Mouse (Mus musculus): ENCODE measurements around the gene Wrap53. TPM values are rescaled to one million over a fixed set of nuclear protein-coding genes. Genes with fewer than 3 reads are reported as not detected.

Gene Wrap53
- polyA plus RNA-seq, 1 experiment from 2014 or later = 17.9 TPM

DNA sequence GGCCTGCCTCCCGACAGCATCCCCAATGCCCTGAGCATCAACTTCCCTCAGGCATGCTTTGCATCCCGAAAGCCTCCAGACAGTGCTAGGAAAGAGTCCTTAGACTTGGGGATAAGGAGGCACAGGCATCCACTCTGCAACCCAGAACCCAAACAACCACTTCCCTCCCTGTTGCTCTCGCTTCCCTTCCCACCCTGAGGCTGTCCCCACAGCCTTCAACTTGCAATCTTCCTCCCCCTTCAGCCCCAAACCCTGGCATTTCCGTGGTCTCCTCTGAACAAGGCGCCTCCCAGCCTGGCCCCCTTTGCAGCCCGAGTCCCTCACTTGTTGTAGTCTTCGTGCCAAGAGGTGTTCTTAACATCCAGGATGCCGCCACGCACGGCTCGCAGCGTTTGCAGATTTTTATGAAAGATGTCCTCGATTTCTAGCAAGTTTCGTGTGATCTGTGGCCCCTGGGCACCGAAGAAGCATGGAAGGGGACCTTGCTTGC is 63.9 kb downstream of the Wrap53 start:
- no peak overlapping the region for H3K27ac ChIP-seq
- no peak overlapping the region for H3K4me2 ChIP-seq (ENCODE audit: low read length)
- no peaks in the 10 kb centered on the region for H3K4me1 ChIP-seq (replicated peaks; ENCODE audit: insufficient read depth, low read length)
- ATAC-seq (replicated peaks; ENCODE audit: low FRiP score, low read depth) (no peak), DNase-seq (ENCODE audit: low spot score) (no peak)
- H3K9ac ChIP-seq (ENCODE audit: low read depth, low read length) = no peak overlapping the region
- no peaks in the 10 kb centered on the region for H3K36me3 ChIP-seq (ENCODE audit: insufficient read depth, low read length)
- no peak for TF ChIP-seq CTCF (IDR thresholded peaks at IDR 0.05; ENCODE audit: low read depth)
- no peak overlapping the region for H3K4me3 ChIP-seq (replicated peaks; ENCODE audit: low read depth, low read length)
- 59% methylated on average over 15 of the region's 15 CpGs for WGBS
- no peaks in the 10 kb centered on the region for H3K9me3 ChIP-seq (replicated peaks; ENCODE audit: low read length)
- H3K27me3 ChIP-seq (ENCODE audit: insufficient read depth, low read length) = no peaks in the 10 kb centered on the region

DNA sequence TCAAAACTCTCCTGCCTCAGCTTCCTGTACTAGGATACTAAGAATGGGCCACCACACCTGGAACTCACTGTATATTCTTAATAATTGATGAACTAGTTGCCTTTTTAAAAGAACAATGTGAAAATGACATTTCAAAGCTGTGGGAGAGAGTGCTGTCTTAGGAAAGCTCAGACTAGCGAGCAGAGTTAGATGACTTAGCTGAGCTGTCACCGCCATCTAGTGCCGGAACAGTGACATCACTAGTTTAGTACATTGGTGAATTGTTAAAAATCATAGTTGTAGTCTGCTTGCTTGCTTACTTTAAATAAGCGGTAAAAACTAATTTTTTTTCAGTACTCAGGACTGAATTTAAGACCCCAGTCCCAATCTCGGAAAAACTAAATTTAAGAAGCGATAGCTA is 66.2 kb downstream of the Wrap53 start:
- Histone ChIP-seq H3K4me3 (replicated peaks; ENCODE audit: low read depth, low read length) (no peak overlapping the region), H3K27me3 (ENCODE audit: insufficient read depth, low read length) (no peaks in the 10 kb centered on the region), H3K9ac (ENCODE audit: low read depth, low read length) (no peak overlapping the region), H3K9me3 (replicated peaks; ENCODE audit: low read length) (no peaks in the 10 kb centered on the region), H3K4me2 (ENCODE audit: low read length) (no peak overlapping the region), H3K4me1 (replicated peaks; ENCODE audit: insufficient read depth, low read length) (no peaks in the 10 kb centered on the region), H3K36me3 (ENCODE audit: insufficient read depth, low read length) (no peaks in the 10 kb centered on the region), H3K27ac (no peak overlapping the region)
- ATAC-seq (replicated peaks; ENCODE audit: low FRiP score, low read depth) (no peak), DNase-seq (ENCODE audit: low spot score) (peak; percentile 94)
- TF ChIP-seq CTCF (IDR thresholded peaks at IDR 0.05; ENCODE audit: low read depth) = peak; percentile 87
- WGBS = 7% methylated on average over 6 of the region's 6 CpGs

Other genes with a start within 250 kb of the Wrap53 start
- 15.6 and 18.3 TPM in 2 replicates for gene Rnf227, start 239.8 kb downstream of the Wrap53 start, polyA plus RNA-seq (2015; fragmentation: Nextera tagmentation; extraction: Ambion mirVana)
- gene Chd3, start 210.8 kb downstream of the Wrap53 start, polyA plus RNA-seq (2015; fragmentation: Nextera tagmentation; extraction: Ambion mirVana) = 38.0 and 42.3 TPM in 2 replicates
- 183 and 198 TPM in 2 replicates for gene Naa38, start 184.8 kb downstream of the Wrap53 start, polyA plus RNA-seq (2015; fragmentation: Nextera tagmentation; extraction: Ambion mirVana)
- gene Cyb5d1, start 184.6 kb downstream of the Wrap53 start, polyA plus RNA-seq (2015; fragmentation: Nextera tagmentation; extraction: Ambion mirVana) = 16.6 and 19.8 TPM in 2 replicates
- 55.5 and 61.3 TPM in 2 replicates for gene Tmem88, start 182.0 kb downstream of the Wrap53 start, polyA plus RNA-seq (2015; fragmentation: Nextera tagmentation; extraction: Ambion mirVana)
- gene Kdm6b, start 166.6 kb downstream of the Wrap53 start, polyA plus RNA-seq (2015; fragmentation: Nextera tagmentation; extraction: Ambion mirVana) = 23.2 and 26.8 TPM in 2 replicates
- gene Dnah2, start 31.1 kb downstream of the Wrap53 start, polyA plus RNA-seq (2015; fragmentation: Nextera tagmentation; extraction: Ambion mirVana) = 0.32 and 0.52 TPM in 2 replicates
- 7.7 and 7.8 TPM in 2 replicates for gene Efnb3, start 20.1 kb downstream of the Wrap53 start, polyA plus RNA-seq (2015; fragmentation: Nextera tagmentation; extraction: Ambion mirVana)
- 117 and 121 TPM in 2 replicates for gene Trp53, start 104 bp upstream of the Wrap53 start, polyA plus RNA-seq (2015; fragmentation: Nextera tagmentation; extraction: Ambion mirVana)
- 13.7 and 16.3 TPM in 2 replicates for gene Atp1b2, start 25.7 kb upstream of the Wrap53 start, polyA plus RNA-seq (2015; fragmentation: Nextera tagmentation; extraction: Ambion mirVana)
- gene Shbg, start 37.6 kb upstream of the Wrap53 start, polyA plus RNA-seq (2015; fragmentation: Nextera tagmentation; extraction: Ambion mirVana) = 0.13 TPM in 1 of 2 replicates, not detected in the other
- 27.6 and 31.3 TPM in 2 replicates for gene Sat2, start 41.8 kb upstream of the Wrap53 start, polyA plus RNA-seq (2015; fragmentation: Nextera tagmentation; extraction: Ambion mirVana)
- gene Fxr2, start 52.7 kb upstream of the Wrap53 start, polyA plus RNA-seq (2015; fragmentation: Nextera tagmentation; extraction: Ambion mirVana) = 17.4 and 18.4 TPM in 2 replicates
- gene Sox15, start 75.1 kb upstream of the Wrap53 start, polyA plus RNA-seq (2015; fragmentation: Nextera tagmentation; extraction: Ambion mirVana) = 0.28 and 0.32 TPM in 2 replicates
- gene Mpdu1, start 82.4 kb upstream of the Wrap53 start, polyA plus RNA-seq (2015; fragmentation: Nextera tagmentation; extraction: Ambion mirVana) = 82.6 and 85.7 TPM in 2 replicates
- gene Cd68, start 85.9 kb upstream of the Wrap53 start, polyA plus RNA-seq (2015; fragmentation: Nextera tagmentation; extraction: Ambion mirVana) = 10.4 and 12.8 TPM in 2 replicates
- gene Eif4a1, start 92.2 kb upstream of the Wrap53 start, polyA plus RNA-seq (2015; fragmentation: Nextera tagmentation; extraction: Ambion mirVana) = 468 and 493 TPM in 2 replicates
- 52.2 and 59.4 TPM in 2 replicates for gene Senp3, start 101.8 kb upstream of the Wrap53 start, polyA plus RNA-seq (2015; fragmentation: Nextera tagmentation; extraction: Ambion mirVana)
- gene Tnfsf13, start 105.5 kb upstream of the Wrap53 start, polyA plus RNA-seq (2015; fragmentation: Nextera tagmentation; extraction: Ambion mirVana) = 0.43 and 0.89 TPM in 2 replicates
- 14.1 and 15.8 TPM in 2 replicates for gene Tnfsf12, start 115.6 kb upstream of the Wrap53 start, polyA plus RNA-seq (2015; fragmentation: Nextera tagmentation; extraction: Ambion mirVana)
- gene Tnfsfm13, start 115.8 kb upstream of the Wrap53 start, polyA plus RNA-seq (2015; fragmentation: Nextera tagmentation; extraction: Ambion mirVana) = 8.0 and 8.4 TPM in 2 replicates
- 19.0 and 21.0 TPM in 2 replicates for gene Polr2a, start 178.4 kb upstream of the Wrap53 start, polyA plus RNA-seq (2015; fragmentation: Nextera tagmentation; extraction: Ambion mirVana)
- gene Slc35g3, start 181.7 kb upstream of the Wrap53 start, polyA plus RNA-seq (2015; fragmentation: Nextera tagmentation; extraction: Ambion mirVana) = 0.17 TPM in 1 of 2 replicates, not detected in the other
- gene Zbtb4, start 185.7 kb upstream of the Wrap53 start, polyA plus RNA-seq (2015; fragmentation: Nextera tagmentation; extraction: Ambion mirVana) = 2.7 and 3.3 TPM in 2 replicates
- 12.0 and 12.1 TPM in 2 replicates for gene Chrnb1, start 215.7 kb upstream of the Wrap53 start, polyA plus RNA-seq (2015; fragmentation: Nextera tagmentation; extraction: Ambion mirVana)
- gene Fgf11, start 221.6 kb upstream of the Wrap53 start, polyA plus RNA-seq (2015; fragmentation: Nextera tagmentation; extraction: Ambion mirVana) = 0.63 and 0.98 TPM in 2 replicates
- 22.9 and 23.0 TPM in 2 replicates for gene Tmem102, start 225.4 kb upstream of the Wrap53 start, polyA plus RNA-seq (2015; fragmentation: Nextera tagmentation; extraction: Ambion mirVana)
- gene Gm39566, start 235.0 kb upstream of the Wrap53 start, polyA plus RNA-seq (2015; fragmentation: Nextera tagmentation; extraction: Ambion mirVana) = not detected in 2 replicates
- gene Spem2, start 238.2 kb upstream of the Wrap53 start, polyA plus RNA-seq (2015; fragmentation: Nextera tagmentation; extraction: Ambion mirVana) = not detected in 2 replicates
- gene Spem1, start 241.9 kb upstream of the Wrap53 start, polyA plus RNA-seq (2015; fragmentation: Nextera tagmentation; extraction: Ambion mirVana) = not detected in 2 replicates